Mouse (Mus musculus) MEL (cell line): ENCODE results near the gene Pdzd2. TPM values are rescaled to one million over a fixed set of nuclear protein-coding genes. Genes with fewer than 3 reads are reported as not detected.

Source experiments
- DNase-seq: peaks from one replicate; pipeline ENCODE4 v3.0.0; 2011; ENCODE audit warnings: low read depth, low spot score
- H3K27ac ChIP-seq: 2 replicates; pipeline ENCODE4 v1.5.1; 2012; ENCODE audit warnings: low read depth, mild to moderate bottlenecking, control low read depth, low read length, moderate library complexity; ENCODE audit not compliant: control insufficient read depth
- H3K27me3 ChIP-seq, 2 experiments: fragments of 150-350 bp in 1 of 2; sonication (generic) in 1 of 2; 2 replicates each; pipeline ENCODE4 v1.6.1; 2012; ENCODE audit warnings: low read length in 2 of 2, mild to moderate bottlenecking in 2 of 2, improper control_type of control experiment in 1 of 2, moderate library complexity in 1 of 2; ENCODE audit not compliant: insufficient read depth in 2 of 2, control insufficient read depth in 1 of 2
- H3K36me3 ChIP-seq, 2 experiments: 2 replicates each; pipeline ENCODE4 v1.6.1; 2012 to 2014; ENCODE audit warnings: low read length in 2 of 2, improper control_type of control experiment in 1 of 2, inconsistent platforms in 1 of 2, mild to moderate bottlenecking in 1 of 2; ENCODE audit not compliant: insufficient read depth in 2 of 2, control insufficient read depth in 1 of 2
- H3K4me1 ChIP-seq, 2 experiments: fragments of 150-350 bp in 1 of 2; sonication (generic) in 1 of 2; 2 replicates each; pipeline ENCODE4 v1.6.1; 2012; ENCODE audit warnings: low read length in 2 of 2, improper control_type of control experiment in 1 of 2, mild to moderate bottlenecking in 1 of 2; ENCODE audit not compliant: insufficient read depth in 2 of 2, control insufficient read depth in 1 of 2
- H3K4me3 ChIP-seq, 2 experiments: fragments of 150-350 bp in 1 of 2; sonication (generic) in 1 of 2; 2 replicates each; pipeline ENCODE4 v1.5.1; 2012; ENCODE audit warnings: low read depth in 2 of 2, low read length in 2 of 2, mild to moderate bottlenecking in 2 of 2, moderate library complexity in 2 of 2, control low read depth in 1 of 2, improper control_type of control experiment in 1 of 2; ENCODE audit not compliant: control insufficient read depth in 1 of 2, insufficient read depth in 1 of 2
- H3K79me2 ChIP-seq: 2 replicates; pipeline ENCODE4 v1.6.1; 2012; ENCODE audit warnings: mild to moderate bottlenecking, low read length, moderate library complexity; ENCODE audit not compliant: control insufficient read depth, poor library complexity, insufficient read depth
- H3K9ac ChIP-seq: 2 replicates; pipeline ENCODE4 v1.6.1; 2012; ENCODE audit warnings: low read depth, mild to moderate bottlenecking, control low read depth, low read length, moderate library complexity; ENCODE audit not compliant: control insufficient read depth, poor library complexity, severe bottlenecking
- H3K9me3 ChIP-seq: fragments of 150-350 bp; sonication (generic); replicated peaks from 2 replicates; pipeline ENCODE4 v1.6.1; 2012; ENCODE audit warnings: mild to moderate bottlenecking, low read length, improper control_type of control experiment, moderate library complexity; ENCODE audit not compliant: insufficient read depth
- E2F4 ChIP-seq: IDR thresholded peaks from 2 replicates; pipeline ENCODE4 v1.6.1; 2011; ENCODE audit warnings: low read depth, low read length, improper control_type of control experiment, borderline replicate concordance
- EP300 ChIP-seq, 2 experiments: IDR thresholded peaks; 2 replicates each; pipeline ENCODE4 v1.6.1; 2011; ENCODE audit warnings: improper control_type of control experiment in 2 of 2, low read length in 2 of 2, low read depth in 1 of 2, mild to moderate bottlenecking in 1 of 2
- ETS1 ChIP-seq: IDR thresholded peaks from 2 replicates; pipeline ENCODE4 v1.6.1; 2012; ENCODE audit warnings: low read depth, mild to moderate bottlenecking, inconsistent platforms, low read length, improper control_type of control experiment, moderate library complexity
- GATA1 ChIP-seq: IDR thresholded peaks from 2 replicates; pipeline ENCODE4 v1.6.1; 2011; ENCODE audit warnings: low read depth, low read length, improper control_type of control experiment
- MAX ChIP-seq: IDR thresholded peaks from 2 replicates; pipeline ENCODE4 v1.6.1; 2011; ENCODE audit warnings: low read length, improper control_type of control experiment
- MYB ChIP-seq: IDR thresholded peaks from 2 replicates; pipeline ENCODE4 v1.6.1; 2011; ENCODE audit warnings: mild to moderate bottlenecking, low read depth, low read length, improper control_type of control experiment
- NRF1 ChIP-seq: IDR thresholded peaks from 2 replicates; pipeline ENCODE4 v1.6.1; 2014; ENCODE audit warnings: low read depth, mild to moderate bottlenecking, inconsistent platforms, low read length, improper control_type of control experiment, moderate library complexity; ENCODE audit not compliant: poor library complexity, insufficient read depth, severe bottlenecking
- RAD21 ChIP-seq: IDR thresholded peaks from 2 replicates; pipeline ENCODE4 v1.6.1; 2011; ENCODE audit warnings: mild to moderate bottlenecking, low read depth, low read length, improper control_type of control experiment
- RCOR1 ChIP-seq: IDR thresholded peaks from 2 replicates; pipeline ENCODE4 v1.6.1; 2012; ENCODE audit warnings: low read depth, mild to moderate bottlenecking, inconsistent platforms, low read length, improper control_type of control experiment
- TBP ChIP-seq: IDR thresholded peaks from 2 replicates; pipeline ENCODE4 v1.8.0; 2011; ENCODE audit warnings: low read depth, low read length, improper control_type of control experiment
- TCF12 ChIP-seq: IDR thresholded peaks from 2 replicates; pipeline ENCODE4 v1.6.1; 2014; ENCODE audit warnings: low read depth, mild to moderate bottlenecking, inconsistent platforms, low read length, improper control_type of control experiment, moderate library complexity
- UBTF ChIP-seq: IDR thresholded peaks from 2 replicates; pipeline ENCODE4 v1.6.1; 2012; ENCODE audit warnings: low read depth, mild to moderate bottlenecking, inconsistent platforms, low read length, improper control_type of control experiment, moderate library complexity, borderline replicate concordance; ENCODE audit not compliant: insufficient read depth
- USF1 ChIP-seq: IDR thresholded peaks from 2 replicates; pipeline ENCODE4 v1.6.1; 2014; ENCODE audit warnings: low read depth, mild to moderate bottlenecking, inconsistent platforms, low read length, improper control_type of control experiment, moderate library complexity
- USF2 ChIP-seq, 2 experiments: IDR thresholded peaks; 2 replicates each; pipeline ENCODE4 v1.6.1; 2011 to 2012; ENCODE audit warnings: improper control_type of control experiment in 2 of 2, low read length in 2 of 2, borderline replicate concordance in 1 of 2, inconsistent platforms in 1 of 2, low read depth in 1 of 2, mild to moderate bottlenecking in 1 of 2; ENCODE audit not compliant: insufficient read depth in 1 of 2
- ZKSCAN1 ChIP-seq: IDR thresholded peaks from 2 replicates; pipeline ENCODE4 v1.6.1; 2012; ENCODE audit warnings: low read depth, mild to moderate bottlenecking, inconsistent platforms, low read length, improper control_type of control experiment, moderate library complexity
- ZNF384 ChIP-seq: IDR thresholded peaks from 2 replicates; pipeline ENCODE4 v1.6.1; 2012; ENCODE audit warnings: low read depth, mild to moderate bottlenecking, inconsistent platforms, low read length, improper control_type of control experiment
- polyA plus RNA-seq, 2 experiments: library from polyadenylated mRNA; stranded (reverse) in 1 of 2; unstranded in 1 of 2; fragments of >175 nt in 1 of 2; fragments of >200 nt in 1 of 2; gene quantifications; 2 replicates each; pipeline versions ENCODE4 v1.2.1 to v1.2.4; 2012; ENCODE audit warnings: low replicate concordance in 2 of 2, low read depth in 1 of 2; ENCODE audit not compliant: insufficient read length in 2 of 2, insufficient read depth in 1 of 2, missing spikeins in 1 of 2
- total RNA-seq: library from RNA; depleted of rRNA; stranded (reverse); fragments of 300-350 nt; gene quantifications from 2 replicates; pipeline ENCODE4 v1.2.3, GENCODE M21; 2012

The Pdzd2 gene
- total and polyA plus RNA-seq, 3 experiments = 0.15 to 0.33 TPM; not detected in 1

- Histone ChIP-seq H3K36me3 (peaks cover 0 to 22% of the 10 kb centered on the region in 2 experiments; a peak in 2 of 4 replicates), H3K4me1 (peaks cover 10 to 20% of the 10 kb centered on the region in 2 experiments; a peak in 3 of 4 replicates), H3K27ac (no peak overlapping the region), H3K9me3 (no peaks in the 10 kb centered on the region), H3K4me3 (no peak overlapping the region), H3K9ac (no peak overlapping the region), H3K79me2 (no peaks in the 10 kb centered on the region), H3K27me3 (no peaks in the 10 kb centered on the region)
- DNase-seq = no peak
- TF ChIP-seq TCF12 = no peak
- no peak for TF ChIP-seq NRF1
- TF ChIP-seq MAX = no peak
Measured at GRCm38 (mm10) chr15:12770958-12771357, 31.2 kb upstream of the Pdzd2 start.

GRCm38 (mm10) chr15:12766848-12767247 is 27.1 kb upstream of the Pdzd2 start:
- Histone ChIP-seq H3K9ac (no peak overlapping the region), H3K9me3 (no peaks in the 10 kb centered on the region), H3K4me1 (peaks cover 4 to 14% of the 10 kb centered on the region in 2 experiments; a peak in 3 of 4 replicates), H3K36me3 (peaks cover 0 to 9% of the 10 kb centered on the region in 2 experiments; a peak in 2 of 4 replicates), H3K4me3 (no peak overlapping the region), H3K27ac (no peak overlapping the region), H3K79me2 (no peaks in the 10 kb centered on the region), H3K27me3 (peaks cover 4 to 5% of the 10 kb centered on the region in 2 experiments; a peak in 2 of 4 replicates)
- no peak for DNase-seq
- TF ChIP-seq ETS1 = peak; percentile 62
- TF ChIP-seq USF2 (IDR thresholded peaks at IDR 0.05; ENCODE audit: borderline replicate concordance in 1 of 2, insufficient read depth in 1 of 2, low read depth in 1 of 2, low read length in 2 of 2) = no peak
- peak; percentile 68 to 69 for TF ChIP-seq EP300 (IDR thresholded peaks at IDR 0.05; ENCODE audit: low read depth in 1 of 2, low read length in 2 of 2)
- TF ChIP-seq RAD21 = no peak
- peak; percentile 93 for TF ChIP-seq ZNF384
- TF ChIP-seq TCF12 = peak; percentile 39; the same call in 1 of the 2 replicates
- peak; percentile 15; the same call in 1 of the 2 replicates for TF ChIP-seq RCOR1
- peak; percentile 48; the same call in 1 of the 2 replicates for TF ChIP-seq GATA1

- DNase-seq = no peak
- Histone ChIP-seq H3K36me3 (peaks cover 0 to 9% of the 10 kb centered on the region in 2 experiments; a peak in 2 of 4 replicates), H3K27ac (no peak overlapping the region), H3K79me2 (no peaks in the 10 kb centered on the region), H3K9me3 (no peaks in the 10 kb centered on the region), H3K4me1 (peaks cover 4 to 14% of the 10 kb centered on the region in 2 experiments; a peak in 3 of 4 replicates), H3K9ac (no peak overlapping the region), H3K4me3 (no peak overlapping the region), H3K27me3 (peaks cover 4 to 5% of the 10 kb centered on the region in 2 experiments; a peak in 2 of 4 replicates)
- TF ChIP-seq ZKSCAN1 (no peak), RCOR1 (no peak), E2F4 (no peak), USF1 (peak; percentile 28; the same call in 1 of the 2 replicates), MYB (no peak), TBP (no peak), UBTF (no peak)
Measured at GRCm38 (mm10) chr15:12763147-12763546, 23.4 kb upstream of the Pdzd2 start.
